Mouse (Mus musculus) liver, postnatal 0 days (tissue): ENCODE results near the gene Klc4. TPM values are rescaled to one million over a fixed set of nuclear protein-coding genes. Genes with fewer than 3 reads are reported as not detected.

Experiments used
- ATAC-seq: fragments of 200-750 bp; cut with Nextera tagmentation; 2 replicates; pipeline ENCODE4 v1.8.0; 2017; ENCODE audit warnings: mild to moderate bottlenecking, moderate library complexity
- DNase-seq: peaks from one replicate; pipeline ENCODE4 v3.0.0-alpha.2; 2016
- H3K27ac ChIP-seq: fragments of 300-500 bp; sonication (generic); 2 replicates; pipeline ENCODE4 v1.5.1; 2014; ENCODE audit warnings: antibody characterized with exemption, moderate library complexity, mild to moderate bottlenecking, low read depth
- H3K27me3 ChIP-seq: fragments of 300-500 bp; sonication (generic); 2 replicates; pipeline ENCODE4 v1.6.1; 2014; ENCODE audit warnings: low read length, control low read depth, mixed read lengths; ENCODE audit not compliant: insufficient read depth
- H3K36me3 ChIP-seq: fragments of 300-500 bp; sonication (generic); replicated peaks from 2 replicates; pipeline ENCODE4 v1.6.1; 2014; ENCODE audit warnings: mild to moderate bottlenecking, control low read depth, low read length, moderate library complexity, mixed read lengths; ENCODE audit not compliant: insufficient read depth
- H3K4me1 ChIP-seq: fragments of 300-500 bp; sonication (generic); 2 replicates; pipeline ENCODE4 v1.6.1; 2014; ENCODE audit warnings: antibody characterized with exemption, mild to moderate bottlenecking, control low read depth; ENCODE audit not compliant: insufficient read depth
- H3K4me2 ChIP-seq: fragments of 300-500 bp; sonication (generic); 2 replicates; pipeline ENCODE4 v1.6.1; 2014; ENCODE audit warnings: low read depth, mild to moderate bottlenecking, low read length, moderate library complexity, mixed read lengths
- H3K4me3 ChIP-seq: fragments of 300-500 bp; sonication (generic); 2 replicates; pipeline ENCODE4 v1.5.1; 2014; ENCODE audit warnings: low read depth, low read length
- H3K9ac ChIP-seq: fragments of 300-500 bp; sonication (generic); replicated peaks from 2 replicates; pipeline ENCODE4 v1.6.1; 2014; ENCODE audit warnings: mild to moderate bottlenecking, moderate library complexity
- H3K9me3 ChIP-seq: fragments of 300-500 bp; sonication (generic); 2 replicates; pipeline ENCODE4 v1.6.1; 2016; ENCODE audit warnings: mild to moderate bottlenecking, control low read depth, low read length, mixed read lengths
- CTCF ChIP-seq: sonication (generic); IDR thresholded peaks from 2 replicates; pipeline ENCODE4 v1.5.1; 2016; ENCODE audit warnings: antibody characterized with exemption, low read depth
- EP300 ChIP-seq: IDR thresholded peaks from 2 replicates; pipeline ENCODE4 v1.6.1; 2016; ENCODE audit warnings: antibody characterized with exemption, low read depth, mild to moderate bottlenecking
- WGBS: fragments of 180-500 bp; shearing (Covaris S2); extraction: QIAGEN DNeasy Blood & Tissue Kit; methylation state at CpG from one replicate; pipeline ENCODE4 v1.1.7; 2014; ENCODE audit not compliant: insufficient replicate concordance; 5-methylcytosine and 5-hydroxymethylcytosine counted together
- polyA plus RNA-seq: library from polyadenylated mRNA; unstranded; fragments of >200 nt; fragmentation: Nextera tagmentation; extraction: Ambion mirVana; gene quantifications from 2 replicates; pipeline ENCODE4 v1.2.1, GENCODE M21; 2015

Klc4 gene
- polyA plus RNA-seq, 1 experiment from 2014 or later = 12.6 TPM

- Histone ChIP-seq H3K9ac (peak overlapping the region; percentile 69), H3K36me3 (peaks cover 46% of the 10 kb centered on the region), H3K27ac (no peak overlapping the region), H3K4me1 (peaks cover 20% of the 10 kb centered on the region), H3K9me3 (no peaks in the 10 kb centered on the region), H3K4me3 (peak overlapping the region; percentile 86), H3K4me2 (peak overlapping the region; percentile 93), H3K27me3 (no peaks in the 10 kb centered on the region)
- no peak for DNase-seq
- TF ChIP-seq EP300 = no peak
- TF ChIP-seq CTCF = no peak
- no peak for ATAC-seq
- WGBS = 30% methylated on average over 12 of the region's 12 CpGs
These were observed 35.8 kb upstream of the Klc4 start for GRCm38 (mm10) chr17:46681466-46682118.

- H3K4me3 ChIP-seq = peak within 1 kb of the TSS; percentile 86
- H3K9me3 ChIP-seq = no peaks in the 10 kb centered on the region
- DNase-seq (peak; percentile 100), ATAC-seq (peak; percentile 97)
- H3K4me1 ChIP-seq = peaks cover 20% of the 10 kb centered on the region
- H3K27me3 ChIP-seq = no peaks in the 10 kb centered on the region
- peak within 1 kb of the TSS; percentile 81 for H3K9ac ChIP-seq
- H3K36me3 ChIP-seq = peaks cover 46% of the 10 kb centered on the region
- WGBS = under 1% methylated on average over 49 of the region's 49 CpGs
- TF ChIP-seq EP300 = no peak
- TF ChIP-seq CTCF = no peak
- peak within 1 kb of the TSS; percentile 91 for H3K27ac ChIP-seq
- H3K4me2 ChIP-seq = peak within 1 kb of the TSS; percentile 93
These were observed 35.0 kb upstream of the Klc4 start, which contains the start of gene Klhdc3 for GRCm38 (mm10) chr17:46680760-46681373. TSS of gene Klhdc3 (minus strand) at chr17:46680914.

- ATAC-seq = peak; percentile 18
- TF ChIP-seq CTCF (peak; percentile 36), EP300 (no peak)
- Histone ChIP-seq H3K27me3 (no peaks in the 10 kb centered on the region), H3K9me3 (no peaks in the 10 kb centered on the region), H3K27ac (peak overlapping the region; percentile 91), H3K4me1 (peaks cover 21% of the 10 kb centered on the region), H3K4me3 (peak overlapping the region; percentile 86), H3K9ac (peak overlapping the region; percentile 81), H3K4me2 (peak overlapping the region; percentile 93), H3K36me3 (peaks cover 39% of the 10 kb centered on the region)
- peak; percentile 75 for DNase-seq
- under 1% methylated on average over 34 of the region's 34 CpGs for WGBS
These were observed 34.3 kb upstream of the Klc4 start for GRCm38 (mm10) chr17:46679843-46680759.

GRCm38 (mm10) chr17:46678911-46679310 lies 33.1 kb upstream of the Klc4 start:
- DNase-seq (no peak), ATAC-seq (no peak)
- no peak overlapping the region for H3K27ac ChIP-seq
- peaks cover 30% of the 10 kb centered on the region for H3K4me1 ChIP-seq
- TF ChIP-seq CTCF (no peak), EP300 (no peak)
- H3K4me3 ChIP-seq = no peak overlapping the region
- H3K9me3 ChIP-seq = no peaks in the 10 kb centered on the region
- H3K4me2 ChIP-seq = peak overlapping the region; percentile 93
- no peaks in the 10 kb centered on the region for H3K27me3 ChIP-seq
- H3K36me3 ChIP-seq = peaks cover 31% of the 10 kb centered on the region
- WGBS = 63% methylated on average over 9 of the region's 9 CpGs
- no peak overlapping the region for H3K9ac ChIP-seq

- peaks cover 27% of the 10 kb centered on the region for H3K36me3 ChIP-seq
- H3K27me3 ChIP-seq = no peaks in the 10 kb centered on the region
- H3K4me3 ChIP-seq = peak within 1 kb of the TSS; percentile 86
- peaks cover 30% of the 10 kb centered on the region for H3K4me1 ChIP-seq
- H3K4me2 ChIP-seq = peak within 1 kb of the TSS; percentile 93
- ATAC-seq (no peak), DNase-seq (no peak)
- no peaks in the 10 kb centered on the region for H3K9me3 ChIP-seq
- H3K27ac ChIP-seq = peak within 1 kb of the TSS; percentile 91; the same call in 1 of the 2 replicates
- peak within 1 kb of the TSS; percentile 81 for H3K9ac ChIP-seq
- 94% methylated on average over 7 of the region's 9 CpGs for WGBS
- TF ChIP-seq CTCF (no peak), EP300 (no peak)
These were observed 32.6 kb upstream of the Klc4 start, which contains the start of gene Mea1 for GRCm38 (mm10) chr17:46678416-46678815. TSS of gene Mea1 (plus strand) at chr17:46678793.
